Mouse (Mus musculus): ENCODE data around the gene Pp2d1.
"Not testable (repeated sequence)": the region's sequence is repeated elsewhere in the genome, so short reads cannot be mapped to it uniquely, and the experiment has no call there.

Pp2d1 gene

DNA sequence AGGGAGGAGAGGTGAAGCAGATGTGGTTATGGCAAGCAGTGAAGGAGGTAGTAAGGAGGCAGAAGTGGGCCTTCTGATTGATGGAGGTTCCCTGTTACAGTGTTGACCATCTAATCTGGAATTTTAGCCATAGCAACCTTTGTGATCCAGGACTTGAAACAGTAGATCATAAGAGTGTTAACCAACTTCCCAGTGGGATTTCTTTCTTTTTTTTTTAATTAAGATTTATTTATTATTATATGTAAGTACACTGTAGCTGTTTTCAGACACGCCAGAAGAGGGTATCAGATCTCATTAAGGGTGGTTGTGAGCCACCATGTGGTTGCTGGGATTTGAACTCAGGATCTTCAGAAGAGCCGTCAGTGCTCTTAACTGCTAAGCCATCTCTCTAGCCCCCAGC, at the start of gene Pp2d1:
Pp2d1 (minus strand) TSS at position 101 of the 400 bp plus-strand sequence.
- not testable (repeated sequence) for DNase-seq (ENCODE audit: low spot score)

DNA sequence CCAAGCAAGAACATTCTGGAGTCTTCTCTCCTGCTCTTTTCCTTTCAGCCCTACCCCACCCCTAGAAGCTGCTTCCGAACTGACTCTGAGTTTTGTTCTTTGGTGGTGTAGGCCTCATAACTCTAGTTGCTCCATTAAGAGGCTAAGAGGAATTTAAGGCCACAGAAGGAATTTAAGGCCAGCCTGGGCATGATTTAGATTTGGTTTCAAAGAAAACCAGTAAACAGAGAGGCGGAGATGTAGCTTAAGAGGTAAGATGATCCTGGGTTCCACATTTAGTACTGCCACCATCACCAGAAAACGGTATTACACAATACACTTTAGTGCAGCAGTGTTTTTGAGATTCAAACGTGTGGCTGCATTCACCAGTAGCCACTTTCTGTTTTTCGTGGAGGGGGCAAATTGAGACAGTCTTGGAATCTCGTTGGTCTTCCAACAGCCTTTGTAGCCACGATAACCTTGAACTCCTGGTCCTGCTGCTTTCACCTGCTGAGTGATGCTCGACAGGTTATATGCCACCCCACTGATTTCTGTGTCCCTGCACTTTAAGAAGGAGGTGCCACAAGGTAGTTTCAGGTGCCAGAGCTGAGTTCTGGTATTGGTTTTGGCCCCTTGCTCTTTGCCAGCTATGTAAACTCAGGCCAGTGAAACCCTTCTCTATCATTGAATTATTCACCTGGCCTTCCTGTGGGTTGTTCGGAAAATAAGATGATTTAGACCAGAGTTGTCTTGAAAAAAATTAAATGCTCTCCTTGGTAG, 49.0 kb upstream of the Pp2d1 start:
- DNase-seq (ENCODE audit: low spot score) = no peak

DNA sequence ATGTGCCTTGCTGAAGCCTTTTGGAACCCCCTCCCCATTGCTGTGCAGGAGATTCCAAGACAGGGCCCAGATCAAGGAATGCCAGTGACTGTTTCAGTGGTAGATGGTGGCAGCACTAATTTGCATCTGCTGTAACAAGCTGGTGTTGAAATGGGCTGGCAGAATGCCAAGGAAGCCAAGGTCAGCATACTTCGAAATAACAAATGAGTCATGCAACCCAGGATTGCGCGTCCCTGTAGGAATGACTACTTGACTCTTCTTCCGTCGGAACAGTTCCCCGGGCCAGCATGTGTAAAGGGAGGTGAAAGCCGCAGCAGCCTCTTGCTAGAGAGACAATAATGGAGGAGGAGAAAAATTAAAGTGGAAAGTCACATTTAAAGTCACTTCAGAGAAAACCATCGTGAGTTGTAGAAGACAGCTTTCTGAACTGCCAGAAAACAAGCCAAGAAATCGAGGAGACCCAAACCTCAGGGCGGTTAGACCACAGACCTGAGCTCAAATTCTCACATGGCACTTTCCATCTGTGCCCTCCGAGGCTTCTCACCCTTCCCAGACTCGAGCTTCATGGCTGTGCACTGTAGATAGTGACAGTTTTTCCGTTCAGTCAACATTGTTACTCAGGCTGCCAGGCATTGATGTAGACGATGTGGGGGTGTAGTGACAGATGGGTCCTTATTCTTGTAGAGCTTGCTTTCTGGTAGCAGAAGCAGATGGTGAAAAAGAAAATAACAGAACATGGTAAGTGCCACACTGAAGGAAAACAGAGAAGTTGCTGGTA, 48.0 kb upstream of the Pp2d1 start:
- DNase-seq (ENCODE audit: low spot score) = peak; percentile 79

DNA sequence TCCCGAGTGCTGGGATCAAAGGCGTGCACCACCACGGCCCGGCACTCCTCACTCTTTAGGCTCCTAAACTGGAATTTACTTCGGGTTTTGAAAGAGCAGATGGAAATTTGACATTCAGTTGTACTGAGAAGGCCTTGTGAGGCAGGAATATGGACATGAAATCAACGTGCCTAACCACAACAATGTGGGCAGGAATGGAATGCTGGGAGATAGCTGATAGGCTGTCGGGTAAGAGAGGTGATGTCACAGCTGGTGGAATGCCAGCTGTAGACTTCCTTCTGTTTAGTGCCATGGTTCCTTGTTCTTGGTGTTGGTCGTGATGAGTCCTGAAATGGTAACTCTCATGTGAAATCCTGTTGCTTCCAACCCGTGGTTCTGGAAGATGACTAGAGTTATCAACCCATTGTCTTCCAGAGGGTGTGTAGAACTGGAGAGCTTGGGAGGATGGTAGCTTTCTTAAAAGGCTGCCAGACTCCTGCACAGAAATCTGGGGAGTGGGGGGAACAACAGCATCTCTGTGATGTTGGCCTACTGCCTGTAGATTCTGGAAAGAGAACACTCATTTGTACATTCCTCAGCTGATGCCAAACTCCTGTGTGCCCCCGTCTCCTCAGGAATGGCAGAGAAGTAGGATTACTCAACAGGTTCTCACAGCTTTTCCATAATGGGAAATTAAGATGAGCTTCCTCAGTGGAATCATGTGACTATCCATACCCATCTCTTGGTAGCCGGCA, 44.8 kb upstream of the Pp2d1 start:
- no peak for DNase-seq (ENCODE audit: low spot score)

DNA sequence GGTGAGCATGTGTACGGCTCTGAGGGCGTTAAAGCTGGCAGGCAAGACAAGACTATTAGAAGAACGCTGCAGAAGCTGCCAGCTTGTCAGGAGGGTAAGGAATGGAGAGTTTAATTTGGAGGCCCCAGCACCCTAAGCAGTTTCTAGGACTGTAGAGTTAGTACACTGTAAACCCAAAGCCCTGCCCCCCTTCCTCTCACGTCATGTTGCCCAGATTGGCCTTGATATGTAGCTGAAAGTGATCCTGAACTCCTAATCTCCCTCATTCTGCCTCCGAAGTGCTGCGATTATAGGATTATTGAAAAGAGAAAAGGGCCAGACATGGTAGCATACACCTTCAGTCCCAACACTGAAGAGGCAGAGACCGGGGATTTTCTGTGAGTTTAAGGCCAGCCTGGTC, 43.6 kb upstream of the Pp2d1 start:
- no peak for DNase-seq (ENCODE audit: low spot score)

DNA sequence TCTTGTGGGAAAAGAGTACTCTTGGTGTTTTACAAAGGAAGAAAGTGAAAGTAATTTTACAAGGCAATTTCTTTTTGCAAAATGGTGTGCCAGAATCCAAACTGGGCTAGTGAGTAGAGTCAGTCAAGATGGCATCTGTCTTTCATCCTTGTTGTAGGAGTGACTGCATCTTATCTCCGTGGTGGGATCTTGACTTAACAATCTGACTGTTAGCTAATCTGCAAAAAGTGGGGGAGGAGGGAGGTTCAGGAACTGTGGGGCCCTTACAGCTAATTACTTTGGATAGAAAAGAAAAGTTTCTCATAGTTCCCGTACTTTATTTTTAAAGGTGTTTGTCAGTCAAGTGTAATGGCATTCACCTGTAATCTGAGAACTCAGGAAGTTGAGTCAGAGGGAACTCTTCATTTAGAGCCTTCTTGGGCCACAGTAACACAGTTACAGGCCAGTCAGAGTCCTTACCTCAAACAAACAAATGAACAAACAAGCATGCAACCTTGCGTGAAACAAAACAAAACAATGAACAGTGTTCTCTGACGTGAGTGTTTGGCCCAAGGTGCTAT, 42.9 kb upstream of the Pp2d1 start:
- no peak for DNase-seq (ENCODE audit: low spot score)

DNA sequence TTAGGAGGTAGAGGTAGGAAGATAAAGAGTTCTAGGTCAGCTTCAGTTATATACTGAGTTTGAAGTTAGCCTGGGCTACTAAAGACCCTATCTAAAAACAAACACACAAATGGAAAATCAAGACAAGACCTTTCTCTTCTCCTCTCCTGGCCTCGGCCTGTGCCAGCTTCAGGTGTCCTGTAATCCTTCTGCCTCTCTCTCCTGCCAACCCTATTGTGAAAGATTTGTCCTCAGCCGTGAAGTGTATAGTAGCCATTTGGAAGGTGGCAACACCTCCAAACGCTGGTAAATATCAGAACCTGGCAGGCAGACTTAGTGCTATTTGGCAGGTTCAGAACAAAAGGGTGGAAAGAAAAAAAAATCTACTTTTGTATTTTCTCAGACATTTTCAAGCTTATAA, 41.0 kb upstream of the Pp2d1 start:
- DNase-seq (ENCODE audit: low spot score) = no peak

DNA sequence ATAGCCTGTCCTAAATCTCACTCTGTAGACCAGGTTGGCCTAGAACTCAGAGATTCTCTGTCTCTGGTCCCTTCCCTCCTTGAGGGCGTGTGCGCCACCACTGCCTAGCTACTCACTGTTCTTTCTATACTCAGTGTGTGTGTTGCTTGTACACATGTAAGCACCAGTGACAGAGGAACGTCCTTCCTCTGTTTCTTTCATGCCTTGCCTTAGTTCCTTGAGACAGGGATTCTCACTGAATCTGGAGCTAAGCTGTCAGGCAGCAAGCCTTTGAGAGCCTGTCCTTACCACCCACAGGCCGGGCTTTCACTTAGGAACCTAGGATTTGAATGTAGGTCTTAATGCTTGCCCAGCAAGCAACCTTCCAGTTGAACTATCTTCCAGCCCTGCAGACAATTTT, 40.4 kb upstream of the Pp2d1 start:
- no peak for DNase-seq (ENCODE audit: low spot score)

DNA sequence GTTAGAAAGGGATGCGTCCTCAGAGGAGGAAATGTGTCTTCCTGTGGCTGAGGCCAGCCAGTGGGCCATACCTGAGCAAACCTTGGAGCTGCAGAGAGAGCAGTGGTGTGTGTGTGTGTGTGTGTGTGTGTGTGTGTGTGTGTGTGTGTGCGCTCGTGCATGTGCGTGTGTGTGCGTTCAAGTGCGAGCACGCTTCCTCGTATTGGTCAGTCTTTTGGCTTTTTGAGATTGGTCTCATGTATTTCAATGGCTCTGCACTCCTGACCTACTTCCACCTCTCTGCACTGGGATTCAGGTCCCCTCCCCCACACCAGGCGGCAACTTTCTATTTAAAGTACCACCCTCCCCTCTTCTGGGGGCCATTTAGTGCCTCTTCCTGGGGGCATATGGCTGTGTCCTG, 39.5 kb upstream of the Pp2d1 start:
- no peak for DNase-seq (ENCODE audit: low spot score)

DNA sequence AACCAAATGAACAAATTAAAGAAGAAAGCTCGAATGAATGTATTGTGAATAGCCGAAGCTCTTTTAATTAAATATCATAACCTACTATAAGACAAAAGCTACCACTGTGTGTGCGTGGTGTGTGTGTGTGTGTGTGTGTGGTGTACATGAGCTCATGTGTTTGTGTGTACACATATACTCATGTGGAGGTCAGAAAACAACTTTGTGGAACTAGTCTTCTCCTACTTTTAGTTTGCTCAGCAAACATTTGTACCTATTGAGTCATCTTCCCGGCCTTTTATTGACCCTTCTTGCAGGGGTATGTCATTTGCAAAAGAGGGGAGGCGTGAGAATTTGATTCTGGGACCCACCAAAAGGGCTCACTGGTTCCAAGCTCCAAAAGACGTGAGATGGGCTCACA, 39.0 kb upstream of the Pp2d1 start:
- DNase-seq (ENCODE audit: low spot score) = no peak

DNA sequence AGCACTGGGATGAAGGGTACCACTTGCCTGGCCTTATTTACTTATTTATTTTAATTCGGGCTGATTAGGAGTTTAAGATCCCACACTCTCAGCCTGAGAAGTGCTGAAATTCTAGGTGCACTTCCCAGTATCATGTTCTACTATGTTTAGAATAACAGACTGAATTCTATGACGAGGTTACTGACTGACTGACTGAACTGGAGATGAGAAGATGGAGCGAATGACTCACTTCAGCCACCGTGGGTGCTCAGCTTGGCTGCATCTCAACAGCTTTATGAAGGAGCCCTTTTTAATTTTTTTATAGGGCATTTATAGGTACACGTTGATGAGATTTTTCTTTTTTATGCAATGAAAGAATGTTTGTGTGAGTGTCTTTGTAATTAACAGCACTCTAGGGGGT, 38.5 kb upstream of the Pp2d1 start:
- DNase-seq (ENCODE audit: low spot score) = no peak

DNA sequence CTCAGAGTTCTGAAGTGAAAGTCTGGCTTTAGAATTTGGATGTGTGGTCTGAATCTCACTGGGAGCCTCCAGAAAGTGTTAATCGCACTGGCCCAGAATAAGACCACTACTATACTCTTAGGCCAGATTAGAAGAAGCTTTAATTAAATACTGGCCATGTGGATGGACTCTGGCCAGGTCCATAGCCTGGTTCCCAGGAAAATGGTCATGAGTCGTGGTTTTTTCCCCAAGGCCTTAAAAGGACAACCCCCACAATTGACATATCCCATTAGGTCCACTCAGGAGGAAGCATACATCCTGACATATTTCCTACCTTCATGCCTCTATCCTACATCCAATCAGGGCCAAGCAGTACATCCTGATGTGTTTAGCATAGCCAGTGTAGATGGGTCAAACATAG, 37.9 kb upstream of the Pp2d1 start:
- DNase-seq (ENCODE audit: low spot score) = no peak

DNA sequence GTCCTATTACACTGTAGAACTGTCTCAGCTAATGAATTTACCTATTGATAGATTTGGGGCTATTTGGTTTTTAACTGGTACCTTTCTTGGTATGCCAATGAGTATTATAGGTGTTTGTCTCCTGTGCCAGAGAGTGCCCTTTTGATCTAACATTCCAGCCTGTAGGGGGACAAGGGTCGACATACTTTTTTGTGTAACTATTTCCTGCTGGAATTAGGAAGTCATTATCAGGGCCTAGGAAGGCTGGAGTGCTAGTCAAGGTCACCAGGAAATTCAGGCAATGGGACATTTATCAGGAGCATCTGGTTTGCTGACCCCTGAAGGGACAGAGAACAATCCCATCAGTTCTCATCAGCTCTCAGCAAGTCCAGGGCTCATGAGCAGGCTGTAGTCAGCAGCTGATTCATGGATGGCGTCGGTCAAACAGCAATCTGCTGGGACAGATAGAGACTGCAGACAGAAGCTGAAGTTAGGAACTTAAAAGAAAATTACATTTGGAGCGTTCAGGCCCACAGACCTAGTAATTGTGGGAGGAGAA, 33.8 kb upstream of the Pp2d1 start:
- DNase-seq (ENCODE audit: low spot score) = no peak

DNA sequence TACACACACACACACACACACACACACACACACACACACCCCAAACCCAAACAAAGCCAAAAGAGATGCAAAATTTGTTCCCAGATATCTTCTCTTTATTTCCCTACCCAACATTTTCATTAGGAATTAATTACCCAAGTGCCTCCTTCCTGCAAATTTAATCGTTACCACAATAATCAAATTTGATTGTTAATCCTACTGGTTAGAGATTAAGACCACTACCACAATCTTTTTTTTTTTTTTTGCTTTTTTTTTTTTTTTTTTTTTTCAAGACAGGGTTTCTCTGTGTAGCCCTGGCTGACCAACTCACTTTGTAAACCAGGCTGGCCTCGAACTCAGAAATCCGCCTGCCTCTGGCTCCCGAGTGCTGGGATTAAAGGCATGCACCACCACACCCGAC, 31.7 kb upstream of the Pp2d1 start:
- not testable (repeated sequence) for DNase-seq (ENCODE audit: low spot score)

DNA sequence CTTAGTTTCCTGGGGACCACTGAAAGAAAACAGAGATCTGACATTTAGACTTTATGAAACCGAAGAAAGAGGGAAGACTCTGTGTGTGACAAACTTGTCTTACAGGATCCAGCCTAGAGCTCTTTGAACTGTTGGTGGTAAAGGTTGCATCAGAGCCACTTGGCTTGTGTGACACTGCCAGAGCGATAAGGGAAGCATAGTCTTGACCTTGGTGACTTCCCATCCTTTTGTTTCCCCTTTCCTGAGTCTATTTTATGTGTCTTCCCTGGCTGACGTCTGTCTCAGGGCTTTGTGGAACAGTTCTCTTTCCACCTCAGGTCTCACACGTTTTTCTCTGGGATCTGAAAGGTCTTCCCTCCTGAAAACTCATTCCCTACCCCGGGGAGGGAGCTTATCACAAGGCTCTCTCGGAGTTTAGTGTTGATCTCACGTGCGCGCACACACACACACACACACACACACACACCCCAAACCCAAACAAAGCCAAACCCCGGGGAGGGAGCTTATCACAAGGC, 31.2 kb upstream of the Pp2d1 start:
- DNase-seq (ENCODE audit: low spot score) = no peak

DNA sequence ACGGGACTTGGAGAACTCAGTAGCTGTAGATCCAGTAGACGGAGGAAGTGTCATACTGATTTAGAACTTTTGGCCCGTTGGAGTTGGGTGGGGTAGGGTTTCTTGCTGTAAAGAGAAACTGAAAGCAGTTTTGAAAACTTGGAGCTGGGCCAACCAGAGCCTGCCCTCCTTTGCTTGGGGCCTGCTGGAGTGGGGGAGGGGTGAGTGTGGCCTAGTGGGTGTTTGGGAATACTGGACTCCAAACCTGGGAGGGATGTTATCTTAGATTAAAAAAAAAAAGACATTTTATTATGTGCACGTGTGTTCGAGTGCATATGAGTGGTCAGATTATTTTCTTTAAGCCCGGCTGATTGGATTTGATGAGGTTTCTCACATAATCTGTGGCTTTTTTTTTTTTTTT, 30.6 kb upstream of the Pp2d1 start:
- DNase-seq (ENCODE audit: low spot score) = peak; percentile 52

DNA sequence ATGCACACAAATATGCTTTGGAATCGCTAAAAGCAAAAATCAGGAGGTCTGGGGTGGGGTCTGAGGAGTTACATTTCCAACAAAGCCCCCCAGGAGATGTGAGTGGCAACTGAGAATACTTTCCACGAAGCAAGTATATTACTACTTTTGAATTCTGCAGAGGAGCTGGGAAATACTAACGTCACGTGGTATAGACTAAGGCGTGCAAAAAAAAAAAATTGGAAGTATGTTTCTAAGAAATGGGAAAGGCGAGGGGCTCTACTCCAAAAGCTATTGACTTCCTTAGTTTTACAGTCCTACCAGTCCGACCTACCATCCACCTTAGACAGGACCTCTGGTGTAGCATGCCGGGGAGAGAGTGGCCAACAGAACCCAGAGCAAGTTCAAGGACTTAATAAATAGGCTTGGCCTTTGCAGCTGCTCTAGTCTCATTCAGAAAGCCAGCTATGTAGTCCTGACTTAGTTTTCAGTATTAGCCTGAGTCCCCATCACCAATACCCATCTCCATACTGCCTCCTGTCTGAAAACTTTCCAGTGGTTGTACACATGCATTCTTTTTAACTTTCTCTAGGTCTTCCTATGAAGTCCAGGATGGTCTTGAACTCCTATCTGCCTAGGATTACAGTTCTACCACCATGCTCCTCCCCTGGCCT, 29.6 kb upstream of the Pp2d1 start:
- DNase-seq (ENCODE audit: low spot score) = no peak

DNA sequence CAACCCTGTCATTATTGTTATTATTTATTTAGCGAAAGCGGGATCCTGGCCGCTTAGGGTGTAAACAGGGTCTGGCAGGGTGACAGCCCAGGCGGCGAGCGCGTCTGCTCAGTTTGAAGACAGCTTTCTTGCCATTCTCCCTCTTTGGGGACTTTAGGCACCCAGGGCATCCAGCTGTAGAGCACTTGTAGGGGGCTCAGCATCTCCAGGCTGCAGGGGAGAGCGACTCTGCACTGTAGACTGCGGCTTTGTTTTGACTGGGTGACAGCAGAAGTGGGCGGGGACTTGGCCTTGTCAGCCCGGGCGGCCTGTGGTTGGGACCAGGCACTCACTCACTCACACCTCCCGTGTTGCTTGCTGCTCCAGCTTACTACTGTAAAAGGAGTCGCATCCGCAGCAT, 28.9 kb upstream of the Pp2d1 start:
- peak; percentile 77 for DNase-seq (ENCODE audit: low spot score)

DNA sequence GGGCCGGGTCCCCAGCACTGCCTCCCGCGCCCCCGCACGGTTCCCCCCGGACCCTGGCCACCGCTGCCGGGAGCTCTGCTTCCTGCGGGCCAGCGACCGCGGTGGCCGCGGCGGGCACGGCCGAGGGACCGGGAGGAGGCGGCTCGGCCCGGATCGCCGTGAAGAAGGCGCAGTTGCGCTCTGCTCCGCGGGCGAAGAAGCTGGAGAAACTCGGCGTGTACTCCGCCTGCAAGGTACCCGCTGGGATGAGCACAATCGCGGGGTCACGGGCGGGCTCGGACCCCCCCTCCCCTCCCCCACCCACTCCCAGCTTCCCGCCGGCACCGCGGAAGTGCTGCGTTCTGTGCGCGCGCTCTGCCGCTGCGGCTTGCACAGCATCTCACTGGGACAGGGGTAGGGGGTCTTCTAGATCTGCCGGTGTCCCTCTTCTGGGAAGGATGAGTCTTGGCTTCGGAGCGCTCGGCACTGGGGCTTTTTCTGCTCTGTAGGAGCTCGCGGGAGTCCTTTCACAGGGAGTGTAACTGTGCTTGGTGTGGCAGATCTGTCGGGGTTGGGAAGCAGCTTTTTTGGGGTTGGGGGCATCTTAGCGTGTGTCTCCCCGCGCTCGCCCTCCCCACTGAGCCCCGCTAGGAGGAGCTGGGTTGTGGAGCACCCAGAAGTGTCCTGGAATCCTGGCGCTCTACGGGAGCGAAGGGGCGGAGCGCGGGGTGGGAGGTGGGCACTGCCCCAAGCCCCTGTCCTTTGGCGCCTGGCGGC, 28.3 kb upstream of the Pp2d1 start:
- peak; percentile 15 for DNase-seq (ENCODE audit: low spot score)

DNA sequence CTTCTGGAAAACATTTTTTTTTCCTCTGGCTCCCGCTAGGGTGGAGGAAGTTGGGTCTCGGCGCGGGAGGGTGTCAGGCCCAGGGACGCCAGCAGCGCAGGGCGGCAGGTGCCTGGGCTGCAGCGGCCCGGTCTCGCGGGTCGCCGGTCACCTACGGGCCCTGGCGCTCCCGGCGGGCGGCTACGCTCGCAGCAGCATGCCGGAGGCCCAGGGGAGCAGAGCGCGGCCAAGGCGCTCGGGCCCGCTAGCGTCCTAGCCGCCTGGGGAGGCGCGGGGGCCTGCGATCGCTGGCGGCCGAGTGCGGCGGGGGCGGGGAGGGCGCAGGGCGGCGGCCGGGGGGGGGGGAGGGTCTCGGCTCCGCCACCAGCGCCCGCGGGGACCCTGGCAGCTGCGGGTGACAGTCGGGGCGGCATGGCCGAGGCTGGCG, 27.7 kb upstream of the Pp2d1 start:
- peak; percentile 41 for DNase-seq (ENCODE audit: low spot score)
